Mouse (Mus musculus): ENCODE results near the gene Plgrkt. TPM values are rescaled to one million over a fixed set of nuclear protein-coding genes. Genes with fewer than 3 reads are reported as not detected.

Plgrkt gene
- polyA plus RNA-seq, 1 experiment from 2014 or later = 201 TPM

Other genes starting within 250 kb of the Plgrkt start
- gene Jak2, start 115.6 kb downstream of the Plgrkt start, polyA plus RNA-seq (2015; fragmentation: Nextera tagmentation; extraction: Ambion mirVana) = 8.0 and 8.8 TPM in 2 replicates
- 12.8 and 13.8 TPM in 2 replicates for gene Insl6, start 42.0 kb downstream of the Plgrkt start, polyA plus RNA-seq (2015; fragmentation: Nextera tagmentation; extraction: Ambion mirVana)
- gene Rln1, start 32.7 kb downstream of the Plgrkt start, polyA plus RNA-seq (2015; fragmentation: Nextera tagmentation; extraction: Ambion mirVana) = 0.21 and 0.32 TPM in 2 replicates
- gene Cd274, start 65 bp upstream of the Plgrkt start, polyA plus RNA-seq (2015; fragmentation: Nextera tagmentation; extraction: Ambion mirVana) = 0.40 and 0.69 TPM in 2 replicates
- gene Pdcd1lg2, start 43.5 kb upstream of the Plgrkt start, polyA plus RNA-seq (2015; fragmentation: Nextera tagmentation; extraction: Ambion mirVana) = not detected in 2 replicates
- gene Ric1, start 154.9 kb upstream of the Plgrkt start, polyA plus RNA-seq (2015; fragmentation: Nextera tagmentation; extraction: Ambion mirVana) = 11.9 and 12.3 TPM in 2 replicates

Data from intestine, embryonic 15.5 days (tissue).